Mouse (Mus musculus) liver, embryonic 16.5 days (tissue): ENCODE results near the gene Gm49321. TPM values are rescaled to one million over a fixed set of nuclear protein-coding genes. Genes with fewer than 3 reads are reported as not detected.

Experiments used
- ATAC-seq: fragments of 200-750 bp; cut with Nextera tagmentation; 2 replicates; pipeline ENCODE4 v1.8.0; 2017; ENCODE audit warnings: low read depth, mild to moderate bottlenecking, moderate number of reproducible peaks, moderate library complexity
- H3K27ac ChIP-seq: fragments of 300-500 bp; sonication (generic); 2 replicates; pipeline ENCODE4 v1.5.1; 2014; ENCODE audit warnings: mild to moderate bottlenecking, low read length
- H3K27me3 ChIP-seq: fragments of 300-500 bp; sonication (generic); 2 replicates; pipeline ENCODE4 v1.6.1; 2014; ENCODE audit warnings: low read depth, low read length, mixed read lengths; ENCODE audit not compliant: control insufficient read depth, insufficient read depth
- H3K36me3 ChIP-seq: fragments of 300-500 bp; sonication (generic); 2 replicates; pipeline ENCODE4 v1.6.1; 2014; ENCODE audit warnings: mild to moderate bottlenecking; ENCODE audit not compliant: control insufficient read depth, insufficient read depth
- H3K4me1 ChIP-seq: fragments of 300-500 bp; sonication (generic); 2 replicates; pipeline ENCODE4 v1.6.1; 2014; ENCODE audit warnings: low read depth, low read length, mixed read lengths; ENCODE audit not compliant: control insufficient read depth
- H3K4me2 ChIP-seq: fragments of 300-500 bp; sonication (generic); 2 replicates; pipeline ENCODE4 v1.6.1; 2014; ENCODE audit warnings: low read depth, low read length, mixed read lengths
- H3K4me3 ChIP-seq: fragments of 300-500 bp; sonication (generic); 2 replicates; pipeline ENCODE4 v1.5.1; 2014; ENCODE audit warnings: low read depth, mild to moderate bottlenecking, low read length
- H3K9ac ChIP-seq: fragments of 300-500 bp; sonication (generic); 2 replicates; pipeline ENCODE4 v1.6.1; 2014; ENCODE audit warnings: low read depth, low read length
- H3K9me3 ChIP-seq: fragments of 300-500 bp; sonication (generic); replicated peaks from 2 replicates; pipeline ENCODE4 v1.6.1; 2016; ENCODE audit warnings: low read length; ENCODE audit not compliant: control insufficient read depth
- whole genome bisulfite sequencing: fragments of 180-500 bp; shearing (Covaris S2); extraction: QIAGEN DNeasy Blood & Tissue Kit; methylation state at CpG from one replicate; pipeline ENCODE4 v1.1.7; 2014; ENCODE audit not compliant: insufficient replicate concordance; 5-methylcytosine and 5-hydroxymethylcytosine counted together
- polyA plus RNA-seq: library from polyadenylated mRNA; unstranded; fragments of >200 nt; fragmentation: Nextera tagmentation; extraction: Ambion mirVana; gene quantifications from 2 replicates; pipeline ENCODE4 v1.2.1, GENCODE M21; 2015

Gene Gm49321
- 3.0 and 3.9 TPM in 2 replicates for polyA plus RNA-seq

DNA sequence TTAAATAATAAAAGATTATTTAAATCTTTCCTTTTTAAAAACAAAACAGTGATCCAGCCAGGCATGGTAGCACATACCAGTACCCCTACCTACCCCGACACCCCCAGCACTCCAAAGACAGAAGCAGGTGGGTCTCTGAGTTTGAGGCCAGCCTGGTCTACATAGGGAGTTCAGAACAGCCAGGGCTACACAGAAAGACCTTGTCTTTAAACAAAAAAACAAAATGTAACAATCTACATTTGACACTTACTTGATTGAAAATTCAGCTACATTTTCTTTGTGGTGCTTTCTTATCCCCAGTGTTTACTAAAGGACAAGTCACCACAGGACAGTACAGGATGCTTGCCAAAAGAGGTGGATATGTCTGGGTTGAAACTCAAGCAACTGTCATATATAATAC, at the start of gene Gm49321:
Gm49321 (plus strand) TSS at position 301 of the 400 bp plus-strand sequence.
- ATAC-seq, result no peak
- WGBS, result 76% methylated on average over 1 of the region's 1 CpGs

GRCm38 (mm10) chr12:73888003-73888783, 49.3 kb upstream of the Gm49321 start:
- WGBS, result 67% methylated on average over 8 of the region's 8 CpGs
- H3K27me3 ChIP-seq, result no peaks in the 10 kb centered on the region
- H3K9ac ChIP-seq, result no peak overlapping the region
- H3K4me3 ChIP-seq, result no peak overlapping the region
- H3K4me1 ChIP-seq, result no peaks in the 10 kb centered on the region
- no peaks in the 10 kb centered on the region for H3K9me3 ChIP-seq
- ATAC-seq, result no peak
- no peak overlapping the region for H3K4me2 ChIP-seq
- H3K36me3 ChIP-seq, result no peaks in the 10 kb centered on the region
- H3K27ac ChIP-seq, result no peak overlapping the region

More for the DNA sequence above, at the start of gene Gm49321:
- Histone ChIP-seq H3K9ac (no peak within 1 kb of the TSS), H3K27me3 (no peaks in the 10 kb centered on the region), H3K4me1 (no peaks in the 10 kb centered on the region), H3K9me3 (no peaks in the 10 kb centered on the region), H3K4me3 (no peak within 1 kb of the TSS), H3K4me2 (no peak within 1 kb of the TSS), H3K36me3 (peaks cover 12% of the 10 kb centered on the region), H3K27ac (no peak within 1 kb of the TSS)

- no peak overlapping the region for H3K9ac ChIP-seq
- no peak for ATAC-seq
- WGBS, result 23% methylated on average over 1 of the region's 1 CpGs
Measured at GRCm38 (mm10) chr12:73889571-73889970, 47.9 kb upstream of the Gm49321 start.

GRCm38 (mm10) chr12:73890086-73890485, 47.4 kb upstream of the Gm49321 start:
- H3K27me3 ChIP-seq, result no peaks in the 10 kb centered on the region
- no peak for ATAC-seq
- 56% methylated on average over 3 of the region's 3 CpGs for WGBS

More at GRCm38 (mm10) chr12:73889571-73889970, 47.9 kb upstream of the Gm49321 start:
- H3K27me3 ChIP-seq, result no peaks in the 10 kb centered on the region
- no peak overlapping the region for H3K4me2 ChIP-seq
- no peak overlapping the region for H3K27ac ChIP-seq
- no peak overlapping the region for H3K4me3 ChIP-seq
- H3K36me3 ChIP-seq, result no peaks in the 10 kb centered on the region
- H3K9me3 ChIP-seq, result no peaks in the 10 kb centered on the region
- no peaks in the 10 kb centered on the region for H3K4me1 ChIP-seq

GRCm38 (mm10) chr12:73892616-73893015, 44.8 kb upstream of the Gm49321 start:
- 46% methylated on average over 3 of the region's 3 CpGs for WGBS
- no peak overlapping the region for H3K4me3 ChIP-seq
- H3K27ac ChIP-seq, result no peak overlapping the region
- H3K27me3 ChIP-seq, result no peaks in the 10 kb centered on the region
- H3K4me2 ChIP-seq, result no peak overlapping the region
- H3K9me3 ChIP-seq, result no peaks in the 10 kb centered on the region
- H3K9ac ChIP-seq, result no peak overlapping the region
- H3K36me3 ChIP-seq, result no peaks in the 10 kb centered on the region
- no peaks in the 10 kb centered on the region for H3K4me1 ChIP-seq
- ATAC-seq, result peak; percentile 35; the same call in 1 of the 2 replicates

More at GRCm38 (mm10) chr12:73890086-73890485, 47.4 kb upstream of the Gm49321 start:
- H3K9ac ChIP-seq, result no peak overlapping the region
- no peaks in the 10 kb centered on the region for H3K36me3 ChIP-seq
- H3K4me3 ChIP-seq, result no peak overlapping the region
- no peak overlapping the region for H3K4me2 ChIP-seq
- no peaks in the 10 kb centered on the region for H3K9me3 ChIP-seq
- H3K27ac ChIP-seq, result no peak overlapping the region
- H3K4me1 ChIP-seq, result no peaks in the 10 kb centered on the region

GRCm38 (mm10) chr12:73894838-73895237, 42.6 kb upstream of the Gm49321 start:
- Histone ChIP-seq H3K4me2 (no peak overlapping the region), H3K9ac (no peak overlapping the region), H3K36me3 (no peaks in the 10 kb centered on the region), H3K27me3 (no peaks in the 10 kb centered on the region), H3K4me3 (no peak overlapping the region), H3K9me3 (no peaks in the 10 kb centered on the region), H3K4me1 (no peaks in the 10 kb centered on the region), H3K27ac (no peak overlapping the region)
- WGBS, result 59% methylated on average over 6 of the region's 6 CpGs
- no peak for ATAC-seq

DNA sequence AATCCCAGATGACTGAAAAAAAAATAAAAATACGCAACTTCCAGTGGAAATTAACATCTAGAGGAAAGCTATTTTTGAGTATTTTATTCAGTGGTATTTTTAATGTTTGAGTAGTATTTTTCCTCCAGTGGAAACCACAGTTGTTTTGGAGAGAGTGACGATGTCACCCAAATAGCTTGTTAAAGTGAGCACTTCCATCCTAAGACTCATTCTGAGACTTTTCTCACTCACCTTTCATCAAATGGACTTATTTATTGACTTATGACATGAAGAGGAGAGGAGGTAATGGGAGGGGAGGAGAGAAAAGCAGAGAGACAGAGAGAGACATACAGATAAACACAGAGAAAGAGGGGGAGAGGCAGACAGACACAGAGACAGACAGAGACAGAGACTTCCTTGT, 41.8 kb upstream of the Gm49321 start:
- no peak for ATAC-seq
- Histone ChIP-seq H3K9ac (no peak overlapping the region), H3K4me2 (no peak overlapping the region), H3K36me3 (no peaks in the 10 kb centered on the region), H3K27me3 (no peaks in the 10 kb centered on the region), H3K4me1 (no peaks in the 10 kb centered on the region), H3K4me3 (no peak overlapping the region), H3K9me3 (no peaks in the 10 kb centered on the region), H3K27ac (no peak overlapping the region)
- WGBS, result 72% methylated on average over 2 of the region's 2 CpGs

GRCm38 (mm10) chr12:73896471-73896870, 41.0 kb upstream of the Gm49321 start:
- Histone ChIP-seq H3K36me3 (no peaks in the 10 kb centered on the region), H3K27ac (no peak overlapping the region), H3K9me3 (no peaks in the 10 kb centered on the region), H3K4me3 (no peak overlapping the region), H3K9ac (no peak overlapping the region), H3K4me2 (no peak overlapping the region), H3K27me3 (no peaks in the 10 kb centered on the region), H3K4me1 (no peaks in the 10 kb centered on the region)
- WGBS, result 52% methylated on average over 3 of the region's 3 CpGs
- no peak for ATAC-seq

DNA sequence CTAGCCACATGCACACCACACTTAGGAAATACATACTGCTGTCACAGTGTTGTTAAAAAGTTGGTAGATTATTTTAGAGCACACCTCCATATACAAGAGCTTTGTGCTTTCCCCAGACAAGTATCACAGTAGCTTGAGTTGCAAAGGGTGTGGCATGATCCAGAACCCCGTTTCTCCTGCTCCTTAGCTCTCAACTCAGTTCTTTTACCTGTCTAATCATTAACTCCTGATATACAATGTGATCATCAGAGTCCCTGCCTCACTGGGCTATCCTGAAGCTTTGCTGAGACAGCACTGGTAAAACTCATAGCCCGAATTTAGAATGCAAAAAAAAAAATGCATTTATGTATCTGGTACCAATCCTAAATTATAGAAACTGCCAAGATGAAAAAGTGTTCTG, 39.2 kb upstream of the Gm49321 start:
- H3K9me3 ChIP-seq, result no peaks in the 10 kb centered on the region
- no peak for ATAC-seq
- no peaks in the 10 kb centered on the region for H3K36me3 ChIP-seq
- H3K4me3 ChIP-seq, result no peak overlapping the region
- WGBS, result 29% methylated on average over 2 of the region's 2 CpGs
- H3K4me1 ChIP-seq, result no peaks in the 10 kb centered on the region
- no peak overlapping the region for H3K4me2 ChIP-seq
- no peak overlapping the region for H3K9ac ChIP-seq
- H3K27me3 ChIP-seq, result no peaks in the 10 kb centered on the region
- H3K27ac ChIP-seq, result no peak overlapping the region
